Mouse (Mus musculus) spleen, adult 2 months (tissue): ENCODE measurements around the gene Prdm8.

ENCODE experiments used
- CTCF ChIP-seq: fragments of 200-500 bp; IDR thresholded peaks from 2 replicates; pipeline ENCODE4 v1.5.1; 2011; ENCODE audit warnings: mild to moderate bottlenecking, inconsistent platforms; ENCODE audit not compliant: insufficient read depth, insufficient read length, insufficient replicate concordance; ENCODE audit errors: extremely low read depth
- POLR2A ChIP-seq: fragments of 200-500 bp; IDR thresholded peaks from 2 replicates; pipeline ENCODE4 v1.6.1; 2011; ENCODE audit warnings: low read depth, low read length, inconsistent platforms

- TF ChIP-seq CTCF (no peak), POLR2A (no peak)
Observed at GRCm38 (mm10) chr5:98221956-98222355, 55.0 kb downstream of the Prdm8 start.
